Mouse (Mus musculus): ENCODE measurements around the gene Vmn1r60.
"Not testable (repeated sequence)": the region's sequence is repeated elsewhere in the genome, so short reads cannot be mapped to it uniquely, and the experiment has no call there.

The Vmn1r60 gene

GRCm38 (mm10) chr7:5547217-5547616, at the start of gene Vmn1r60:
Gene Vmn1r60 (minus strand): TSS chr7:5547317.
- not testable (repeated sequence) for DNase-seq (ENCODE audit: low spot score)

- DNase-seq (ENCODE audit: low spot score) = not testable (repeated sequence)
Observed at GRCm38 (mm10) chr7:5540770-5541436, 6.2 kb downstream of the Vmn1r60 start.

- DNase-seq (ENCODE audit: low spot score) = not testable (repeated sequence)
Observed at GRCm38 (mm10) chr7:5493856-5494255, 53.3 kb downstream of the Vmn1r60 start, which contains the start of gene Vmn2r28. Gene Vmn2r28 (minus strand): TSS chr7:5493956.
